Mouse (Mus musculus) liver, adult (tissue): ENCODE results near the gene Clic1.

Experiments
- GATA4 ChIP-seq: IDR thresholded peaks from 2 replicates; pipeline ENCODE4 v1.6.1; 2014; ENCODE audit warnings: mild to moderate bottlenecking, low read length; ENCODE audit not compliant: insufficient replicate concordance

Gene Clic1

GRCm38 (mm10) chr17:35104754-35105153, 55.0 kb downstream of the Clic1 start:
- no peak for TF ChIP-seq GATA4

DNA sequence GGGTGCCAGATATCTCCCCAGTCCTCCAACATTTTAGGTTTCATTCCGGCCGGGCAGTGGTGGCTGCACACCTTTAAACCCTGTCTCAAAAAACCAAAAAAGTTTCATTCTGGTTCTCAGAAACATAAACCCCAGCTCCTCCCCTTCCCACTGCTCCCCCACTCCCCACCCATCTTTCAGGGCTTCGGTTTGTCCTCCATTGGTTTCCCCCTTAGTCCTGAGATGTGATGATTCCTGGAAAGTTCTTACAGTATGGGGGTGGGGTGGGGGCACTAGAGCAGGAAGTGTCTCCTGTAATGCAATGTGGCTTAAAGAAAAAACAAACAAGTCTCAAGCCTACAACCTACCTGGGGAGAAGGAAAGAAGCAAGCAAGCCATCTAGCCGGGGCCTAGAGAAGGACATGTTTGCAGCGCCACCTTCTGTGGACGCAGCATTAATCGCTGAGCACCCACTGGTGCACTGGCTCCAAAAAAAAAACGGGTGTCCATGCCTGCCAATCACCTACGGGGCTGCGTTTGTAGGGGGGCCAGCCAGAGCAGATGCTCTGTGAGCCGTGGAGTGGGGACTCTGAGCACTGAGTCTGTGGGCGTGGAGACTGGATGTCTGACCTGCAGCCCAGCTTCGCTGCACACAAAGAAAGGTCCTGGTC, 56.1 kb downstream of the Clic1 start:
- no peak for TF ChIP-seq GATA4

DNA sequence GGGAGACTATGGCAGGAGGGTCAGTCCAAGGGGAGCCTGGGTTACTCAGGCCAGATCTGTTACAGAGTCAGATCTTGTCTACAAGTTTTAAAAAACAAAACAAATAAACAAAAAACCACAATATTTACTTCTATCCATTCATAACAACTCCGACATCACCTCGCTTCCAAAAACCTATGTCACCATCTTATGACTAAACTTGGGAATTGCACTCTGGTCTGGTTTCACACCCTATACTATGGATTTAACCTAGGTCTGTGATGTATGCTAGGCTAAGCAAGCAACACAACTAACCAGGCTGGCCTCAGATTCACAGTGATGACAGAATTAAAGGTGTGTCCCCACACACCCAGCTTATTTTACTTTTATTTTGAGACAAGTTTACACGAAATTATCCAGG, 56.8 kb downstream of the Clic1 start:
- no peak for TF ChIP-seq GATA4

GRCm38 (mm10) chr17:35108097-35108496, 58.3 kb downstream of the Clic1 start, which contains the start of gene Ly6g5c:
Gene Ly6g5c, plus strand, starts transcription at chr17:35108279.
- no peak for TF ChIP-seq GATA4
